Mouse (Mus musculus) MEL-GATA-1-ER (cell line): Measurements from ENCODE around the gene Matn3.
"Not testable (repeated sequence)": the region's sequence is repeated elsewhere in the genome, so short reads cannot be mapped to it uniquely, and the experiment has no call there.

ENCODE experiments used
- DNase-seq: peaks from one replicate; pipeline ENCODE4 v3.0.0-alpha.2; 2012; ENCODE audit warnings: low read depth; ENCODE audit errors: extremely low read depth

The Matn3 gene

DNA sequence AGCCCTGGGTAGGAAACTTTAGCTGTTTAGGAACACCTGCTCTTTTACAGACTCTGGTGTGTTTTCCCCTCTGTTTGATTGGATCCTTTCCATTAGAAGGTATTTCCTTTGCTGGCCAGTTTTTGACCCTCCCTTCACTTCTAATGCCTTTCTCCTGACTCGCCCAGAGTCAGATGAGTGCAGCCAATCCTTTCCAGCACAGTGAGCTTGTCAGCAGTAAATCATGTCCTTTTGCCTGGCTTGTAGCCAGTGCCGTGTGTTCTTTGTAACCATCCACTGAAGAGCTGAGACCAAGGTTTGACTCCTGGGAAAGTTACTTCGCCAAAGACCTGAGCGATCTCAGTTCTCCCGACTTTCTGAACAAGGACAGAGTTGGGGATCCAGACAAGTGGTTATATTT lies 12.4 kb upstream of the Matn3 start:
- no peak for DNase-seq

- DNase-seq = not testable (repeated sequence)
Measured at GRCm38 (mm10) chr12:8936210-8936609, 11.5 kb upstream of the Matn3 start.

DNA sequence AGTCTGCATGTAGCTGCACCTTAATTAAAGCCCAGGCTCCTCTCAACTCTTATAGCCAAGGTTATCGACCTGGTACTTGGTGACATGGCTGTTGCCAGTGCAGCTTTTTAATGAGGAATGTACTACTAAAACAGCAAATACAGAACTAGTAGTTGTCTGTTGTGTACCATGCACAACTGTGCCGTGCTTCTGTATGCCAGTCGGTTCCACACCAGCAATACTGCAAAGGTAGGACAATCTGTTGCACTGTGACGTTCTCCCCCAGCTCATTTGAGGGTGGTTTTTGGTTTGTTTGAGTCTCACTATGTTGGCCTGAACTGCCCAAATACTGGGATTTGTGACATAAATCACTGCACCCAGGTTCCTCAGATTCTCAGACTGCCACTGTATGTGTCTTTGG lies 8.2 kb upstream of the Matn3 start:
- no peak for DNase-seq

DNA sequence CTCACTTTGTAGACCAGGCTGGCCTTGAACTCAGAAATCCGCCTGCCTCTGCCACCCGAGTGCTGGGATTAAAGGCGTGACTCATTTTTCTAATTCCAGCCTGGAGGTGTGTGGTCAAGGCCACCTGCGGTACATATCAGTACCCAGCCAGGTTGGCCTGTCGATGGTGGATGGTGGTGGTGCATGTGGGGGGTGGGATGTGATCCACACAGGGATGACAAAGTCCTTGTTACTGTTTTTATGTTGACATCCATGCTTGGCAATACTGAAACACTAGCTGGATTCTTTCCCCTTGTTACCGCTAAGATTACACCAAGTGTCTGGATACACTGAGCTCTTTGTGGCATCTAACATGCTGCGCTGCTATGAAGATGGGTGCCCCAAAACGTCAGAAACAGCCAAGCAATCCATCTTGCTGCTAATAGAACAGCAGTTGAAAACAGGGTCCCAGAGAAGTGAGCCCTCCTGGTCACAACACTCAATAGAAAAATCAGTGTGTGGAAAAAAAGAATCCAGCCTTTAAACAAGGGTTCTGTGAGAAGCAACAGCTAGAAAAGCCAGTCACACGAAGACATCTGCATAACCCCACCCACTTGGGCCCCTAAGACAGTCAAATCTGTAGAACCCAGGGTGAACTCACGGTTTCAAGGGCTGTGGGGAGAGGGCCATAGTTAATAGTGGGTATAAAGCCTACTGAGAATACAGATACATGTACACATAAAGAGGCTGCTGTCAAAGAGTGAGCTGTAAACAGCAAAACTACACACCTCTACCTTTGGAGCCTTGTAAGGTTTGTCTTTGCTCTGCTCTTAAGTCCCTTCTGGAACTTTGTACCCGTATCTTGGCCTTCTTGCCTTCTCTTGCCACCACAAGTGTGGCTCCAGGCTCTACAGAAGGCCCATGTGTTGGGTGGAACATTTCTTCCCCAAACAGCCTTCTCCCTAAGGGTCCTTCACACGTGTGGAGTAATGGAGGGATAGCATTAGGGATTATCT lies 7.4 kb upstream of the Matn3 start:
- no peak for DNase-seq

DNA sequence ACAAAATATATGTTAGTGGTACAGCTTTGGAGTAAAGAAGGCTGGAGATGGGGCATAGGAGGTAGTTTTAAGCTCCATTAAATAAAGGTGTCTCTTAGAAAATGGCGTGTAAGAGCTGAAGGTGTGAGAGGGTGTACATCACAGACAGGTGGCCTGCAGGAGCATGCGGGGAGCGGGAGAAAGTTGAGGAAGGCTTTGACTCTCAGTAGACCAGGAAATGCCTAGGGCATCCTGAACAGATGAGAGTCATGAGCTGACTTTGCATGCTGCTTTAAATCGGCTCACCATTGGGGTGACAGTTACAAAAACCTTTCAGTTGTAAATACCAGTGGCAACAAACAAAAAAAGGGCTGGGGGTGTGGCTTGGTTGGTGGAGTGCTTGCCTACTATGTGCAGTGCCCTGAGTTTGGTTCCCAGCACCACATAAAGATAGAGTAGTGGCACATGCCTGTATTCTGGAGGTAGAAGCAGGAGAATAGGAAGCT lies 6.6 kb upstream of the Matn3 start:
- no peak for DNase-seq

GRCm38 (mm10) chr12:8941699-8942392 lies 5.9 kb upstream of the Matn3 start:
- DNase-seq = peak; percentile 80

DNA sequence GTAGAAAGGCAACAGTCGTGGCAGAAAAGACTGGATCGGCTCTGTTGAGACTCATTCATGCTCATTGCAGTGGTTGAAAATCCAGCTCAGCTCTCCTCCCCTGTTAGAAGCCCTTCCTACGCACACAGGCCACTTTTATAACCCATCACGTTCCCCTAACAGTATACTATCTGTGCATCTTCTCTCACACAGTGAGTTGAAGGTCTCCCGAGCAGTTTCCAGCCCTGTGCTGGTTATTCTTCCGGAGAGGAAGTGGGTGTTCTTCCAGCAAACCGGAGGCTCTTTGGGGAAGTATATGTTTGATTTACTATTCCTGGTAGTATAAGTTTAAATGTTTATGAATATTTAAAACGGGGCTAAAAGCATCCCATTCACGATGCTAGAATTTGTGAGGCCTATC lies 566 bp upstream of the Matn3 start:
- DNase-seq = no peak

DNA sequence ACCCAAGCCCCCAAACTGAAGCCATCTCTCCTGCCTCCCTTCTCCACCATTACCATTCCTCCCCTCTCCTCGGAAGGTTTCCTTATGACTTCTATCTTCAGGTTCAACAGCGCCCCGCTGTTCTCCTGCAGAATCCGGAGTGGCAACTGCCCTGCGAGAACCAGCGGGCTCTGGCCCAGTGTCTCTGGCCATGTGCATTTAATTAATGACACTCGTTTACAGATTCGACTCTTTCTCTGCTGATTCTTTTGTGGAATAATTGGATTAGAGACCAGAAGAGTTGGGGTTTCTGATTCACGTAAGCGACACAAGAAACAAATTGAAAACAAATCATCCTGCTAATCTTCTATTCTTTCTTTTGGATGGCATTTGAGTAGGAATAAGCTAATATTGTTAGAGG lies 5.4 kb downstream of the Matn3 start:
- no peak for DNase-seq

- no peak for DNase-seq
Measured at GRCm38 (mm10) chr12:8954161-8954561, 6.4 kb downstream of the Matn3 start.

- DNase-seq = no peak
Measured at GRCm38 (mm10) chr12:8961607-8962316, 14.0 kb downstream of the Matn3 start.

- no peak for DNase-seq
Measured at GRCm38 (mm10) chr12:8969828-8970227, 22.1 kb downstream of the Matn3 start.

DNA sequence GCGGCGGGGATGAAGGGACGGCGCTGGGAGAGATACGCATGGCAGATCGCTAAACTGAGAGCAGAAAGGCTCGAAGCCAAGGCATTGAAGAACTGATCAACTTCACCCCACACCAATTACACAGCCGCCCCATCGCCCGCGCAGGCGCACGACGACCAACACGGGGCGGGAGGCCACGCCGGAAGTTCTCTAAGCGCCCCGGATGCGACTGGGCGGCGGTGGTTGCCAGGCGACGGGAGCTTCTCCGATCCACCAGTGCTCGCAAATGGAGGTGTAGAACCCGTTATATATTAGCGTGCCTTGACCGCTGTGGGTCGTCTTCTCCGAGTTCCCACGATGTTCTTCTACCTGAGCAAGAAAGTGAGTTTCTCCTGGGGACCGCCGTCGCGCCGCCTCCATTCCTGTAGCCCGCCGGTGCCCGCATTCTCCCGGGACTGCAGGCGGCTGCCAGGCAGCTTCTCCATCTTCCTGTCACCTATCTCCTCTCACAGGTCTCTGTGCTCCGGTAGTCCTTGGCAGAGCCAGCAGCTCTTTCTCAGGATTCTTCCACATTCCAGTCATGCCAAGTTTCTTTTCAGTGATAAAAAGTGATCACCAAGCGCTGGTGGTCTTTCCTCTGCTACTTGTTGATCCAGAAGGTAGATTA lies 26.2 kb downstream of the Matn3 start, which contains the start of gene Wdr35:
Gene Wdr35 (plus strand): TSS at position 73 of the 646 bp plus-strand sequence.
- peak; percentile 58 for DNase-seq

- DNase-seq = no peak
Measured at GRCm38 (mm10) chr12:8975076-8975475, 27.3 kb downstream of the Matn3 start.

DNA sequence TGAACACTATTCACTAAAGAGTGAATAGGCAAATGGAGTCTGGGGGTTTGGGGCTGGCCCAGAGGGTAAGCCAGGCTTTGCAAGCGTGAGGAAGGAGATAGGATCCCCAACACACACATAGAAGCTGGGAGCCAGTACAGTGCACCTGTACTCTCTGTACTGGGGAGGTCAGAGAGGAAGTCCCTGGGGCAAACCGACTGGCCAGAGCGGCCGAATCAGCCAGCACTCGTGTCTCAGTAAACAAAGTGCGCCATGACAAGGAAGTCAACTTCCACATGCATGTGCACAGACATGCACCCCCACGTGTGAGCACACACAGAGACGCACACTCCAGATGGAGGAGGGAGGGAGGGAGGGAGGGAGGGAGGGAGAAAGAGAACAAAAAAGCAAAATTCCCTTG lies 45.5 kb downstream of the Matn3 start:
- DNase-seq = no peak

DNA sequence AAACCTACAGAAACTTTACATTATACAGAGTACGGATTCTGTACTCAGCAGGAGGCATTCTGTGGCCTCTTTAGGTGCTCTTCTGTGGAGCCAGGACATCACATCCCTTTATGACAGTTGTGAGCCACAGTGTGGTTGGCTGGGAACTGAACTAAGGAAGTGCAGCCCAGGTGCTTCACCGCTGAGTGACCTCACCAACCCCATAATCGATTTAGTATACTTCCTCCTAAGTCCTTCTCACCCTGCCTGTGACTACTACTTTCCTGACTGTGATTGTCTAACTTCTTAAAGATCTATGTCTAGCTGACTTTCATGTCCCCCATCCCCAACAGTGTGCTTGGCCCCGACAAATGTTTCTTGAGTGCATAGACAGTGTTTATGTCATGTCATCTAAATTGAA lies 50.6 kb downstream of the Matn3 start:
- DNase-seq = no peak

DNA sequence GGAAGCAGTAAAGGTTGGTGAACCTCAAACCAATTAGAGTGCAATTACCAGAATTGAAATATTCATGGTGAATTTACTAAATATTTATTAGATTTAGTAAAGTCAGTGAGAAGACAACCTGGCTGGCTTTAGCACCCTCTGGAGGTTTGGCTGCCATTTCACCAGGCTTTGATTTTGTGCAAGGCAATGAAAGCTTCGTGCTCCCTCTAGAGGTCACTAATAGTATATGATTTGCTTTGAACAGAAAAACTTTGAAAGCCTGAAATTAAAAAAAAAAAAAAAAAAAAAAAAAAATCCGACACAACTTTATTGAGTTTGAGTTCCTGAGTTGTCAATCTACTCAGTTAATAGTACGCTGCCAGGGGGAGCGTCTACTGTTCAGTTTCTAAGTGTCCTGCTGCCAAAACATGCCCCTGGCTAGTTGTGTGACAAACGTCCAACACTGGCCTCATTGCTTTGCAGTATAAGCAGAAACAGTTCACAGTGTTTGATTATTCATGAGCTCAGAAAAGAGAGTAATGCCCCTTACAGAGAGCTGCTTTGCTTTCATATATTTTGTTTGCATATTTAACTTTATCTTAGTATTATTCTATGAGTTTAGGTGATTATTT lies 54.4 kb downstream of the Matn3 start:
- DNase-seq = peak; percentile 36

GRCm38 (mm10) chr12:9007146-9007545 lies 59.4 kb downstream of the Matn3 start:
- DNase-seq = no peak

DNA sequence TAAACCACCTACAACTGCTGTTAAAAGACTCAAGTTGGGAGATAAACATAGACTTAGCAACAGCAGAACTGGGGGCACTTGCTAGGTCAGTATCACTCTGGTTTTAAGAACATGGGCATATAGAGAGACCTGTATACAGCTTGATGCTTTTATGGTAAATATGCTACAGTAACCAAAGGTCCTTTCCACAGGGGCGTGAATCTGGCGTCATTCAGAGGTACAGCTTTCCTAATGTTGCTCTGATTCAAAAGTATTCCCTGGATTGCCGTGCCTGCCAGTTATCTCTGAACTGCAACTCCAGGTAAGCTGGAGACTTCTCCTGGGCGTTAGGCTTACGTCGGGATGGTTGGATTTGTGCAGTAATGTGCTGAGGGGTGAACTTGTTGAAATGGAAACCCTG lies 60.1 kb downstream of the Matn3 start:
- no peak for DNase-seq

- no peak for DNase-seq
Measured at GRCm38 (mm10) chr12:9010311-9010710, 62.6 kb downstream of the Matn3 start.

DNA sequence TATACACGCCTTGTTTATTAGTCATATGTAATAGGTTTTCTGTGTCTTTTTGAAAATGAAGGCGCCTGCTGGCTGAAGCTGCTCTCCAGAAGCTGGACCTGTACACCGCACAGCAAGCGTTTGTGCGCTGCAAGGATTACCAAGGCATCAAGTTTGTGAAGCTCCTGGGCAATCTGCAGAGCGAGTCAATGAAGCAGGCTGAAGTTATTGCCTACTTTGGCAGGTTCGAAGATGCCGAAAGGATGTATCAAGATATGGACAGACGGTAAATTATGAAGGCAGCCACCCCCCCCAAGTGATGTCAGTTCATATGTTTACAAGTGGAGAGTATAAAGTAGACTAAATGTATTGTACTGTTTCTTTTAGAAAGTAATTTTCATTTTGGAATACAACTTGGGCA lies 68.6 kb downstream of the Matn3 start:
- DNase-seq = no peak

DNA sequence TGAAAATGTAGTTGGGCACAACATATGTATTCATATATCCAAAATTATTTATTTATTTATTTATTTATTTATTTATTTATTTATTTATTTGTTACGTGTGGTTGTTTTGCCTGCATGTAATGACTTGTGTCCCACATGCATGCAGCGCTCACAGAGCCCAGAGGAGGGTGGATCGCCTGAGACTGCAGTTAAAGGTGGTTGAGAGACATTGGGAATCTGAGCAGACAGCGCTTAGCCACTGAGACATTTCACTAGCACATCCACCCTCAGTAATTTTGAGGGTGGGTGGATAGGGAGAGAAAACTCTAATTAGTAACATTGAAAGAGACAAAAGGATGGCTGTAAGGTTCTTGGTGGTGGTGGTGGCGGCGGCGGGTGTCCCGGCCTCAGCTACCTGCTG lies 72.7 kb downstream of the Matn3 start:
- DNase-seq = no peak
